Mouse (Mus musculus) heart, postnatal 0 days (tissue): ENCODE measurements around the gene Ldlr.

Source experiments
- CTCF ChIP-seq: IDR thresholded peaks from 2 replicates; pipeline ENCODE4 v1.5.1; 2016; ENCODE audit warnings: antibody characterized with exemption, control low read depth, low read depth
- EP300 ChIP-seq: IDR thresholded peaks from 2 replicates; pipeline ENCODE4 v1.6.1; 2016; ENCODE audit warnings: antibody characterized with exemption, low read depth

GRCm38 (mm10) chr9:21798345-21799009 is 75.2 kb downstream of the Ldlr start, which contains the start of gene Kank2:
- TF ChIP-seq CTCF, result no peak
- peak; percentile 89; the same call in 1 of the 2 replicates for TF ChIP-seq EP300
